Mouse (Mus musculus): ENCODE measurements at regions not wholly inside any gene's neighbourhood (a gene's known extent, or its start where the extent isn't known, plus 50 kb on each side); places are given as distances from the start of the nearest gene placed in this dataset.

DNA sequence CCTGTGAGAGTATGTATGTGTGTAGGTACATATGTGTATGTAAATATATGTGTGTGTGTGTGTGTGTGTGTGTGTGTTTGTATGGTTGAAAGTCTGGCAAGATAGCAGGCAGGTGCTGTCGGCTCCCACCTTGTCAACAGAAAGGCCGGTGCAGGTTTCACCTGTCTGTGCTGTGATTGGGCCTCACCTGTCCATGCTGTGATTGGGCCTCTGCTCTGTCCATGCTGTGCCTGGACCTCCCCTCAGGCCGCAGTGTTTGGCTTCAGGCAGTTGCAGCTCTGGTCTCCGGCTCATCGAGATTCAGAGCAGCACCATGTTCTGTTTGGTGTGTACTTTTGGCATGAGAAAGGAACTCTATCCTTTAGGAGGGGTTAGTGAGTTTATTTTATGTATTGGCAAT is 170.0 kb upstream of the A230072I06Rik start:
- Histone ChIP-seq H3K27me3 (peaks cover 30% of the 10 kb centered on the region), H3K4me1 (replicated peaks) (peaks cover 23% of the 10 kb centered on the region), H3K9me3 (no peaks in the 10 kb centered on the region), H3K4me2 (no peak overlapping the region), H3K4me3 (replicated peaks) (no peak overlapping the region), H3K36me3 (no peaks in the 10 kb centered on the region), H3K9ac (replicated peaks) (no peak overlapping the region), H3K27ac (no peak overlapping the region)
- 67% methylated on average over 5 of the region's 5 CpGs for WGBS
- no peak for ATAC-seq (ENCODE audit: insufficient number of reproducible peaks, insufficient read depth, low FRiP score, low TSS enrichment, low read depth)

DNA sequence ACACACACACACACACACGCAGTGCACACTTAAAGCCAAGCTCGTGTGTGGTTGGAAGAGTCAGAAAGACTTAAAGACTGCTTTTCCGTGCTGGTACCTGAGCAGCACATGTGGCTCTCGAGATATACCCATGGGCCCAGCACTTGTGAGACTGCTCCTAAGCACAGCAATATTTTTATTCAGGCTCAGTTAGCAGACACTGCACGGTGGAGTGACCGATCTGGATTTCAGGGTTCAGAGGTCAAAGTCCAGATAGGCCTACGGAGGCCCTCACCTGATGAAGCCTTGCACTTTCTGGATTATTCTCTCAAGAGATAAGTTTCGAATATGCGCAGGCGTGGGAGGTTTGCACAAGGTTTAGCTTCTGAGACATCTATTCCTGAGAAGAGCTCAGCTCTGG is 167.0 kb upstream of the A230072I06Rik start:
- Histone ChIP-seq H3K4me3 (replicated peaks) (no peak overlapping the region), H3K4me1 (replicated peaks) (0 out of 2 replicates have a peak, but pooled peaks cover 11% of the 10 kb centered on the region), H3K27ac (no peak overlapping the region), H3K27me3 (peaks cover 31% of the 10 kb centered on the region), H3K4me2 (no peak overlapping the region), H3K9me3 (no peaks in the 10 kb centered on the region), H3K9ac (replicated peaks) (no peak overlapping the region), H3K36me3 (no peaks in the 10 kb centered on the region)
- 81% methylated on average over 10 of the region's 10 CpGs for WGBS
- ATAC-seq (ENCODE audit: insufficient number of reproducible peaks, insufficient read depth, low FRiP score, low TSS enrichment, low read depth) = no peak

DNA sequence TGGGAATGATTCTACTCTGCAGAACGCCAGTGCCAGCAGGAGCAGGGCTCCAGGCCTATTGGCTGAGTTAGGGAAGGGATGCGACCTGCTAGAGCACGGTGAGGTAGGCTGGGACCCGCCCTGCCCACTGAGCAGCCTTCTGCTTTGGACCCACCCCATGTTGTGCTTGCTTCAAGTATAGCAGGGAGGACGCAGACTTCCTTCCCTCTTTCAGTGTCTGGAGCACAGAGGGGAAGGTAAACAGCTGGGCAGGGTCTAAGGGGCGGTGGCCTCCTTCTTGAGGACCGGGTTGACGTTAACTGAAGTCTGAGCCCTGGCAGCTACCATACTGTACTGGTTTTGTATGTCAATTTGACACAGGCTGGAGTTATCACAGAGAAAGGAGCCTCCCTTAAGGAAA is 165.6 kb upstream of the A230072I06Rik start:
- WGBS = 55% methylated on average over 8 of the region's 8 CpGs

DNA sequence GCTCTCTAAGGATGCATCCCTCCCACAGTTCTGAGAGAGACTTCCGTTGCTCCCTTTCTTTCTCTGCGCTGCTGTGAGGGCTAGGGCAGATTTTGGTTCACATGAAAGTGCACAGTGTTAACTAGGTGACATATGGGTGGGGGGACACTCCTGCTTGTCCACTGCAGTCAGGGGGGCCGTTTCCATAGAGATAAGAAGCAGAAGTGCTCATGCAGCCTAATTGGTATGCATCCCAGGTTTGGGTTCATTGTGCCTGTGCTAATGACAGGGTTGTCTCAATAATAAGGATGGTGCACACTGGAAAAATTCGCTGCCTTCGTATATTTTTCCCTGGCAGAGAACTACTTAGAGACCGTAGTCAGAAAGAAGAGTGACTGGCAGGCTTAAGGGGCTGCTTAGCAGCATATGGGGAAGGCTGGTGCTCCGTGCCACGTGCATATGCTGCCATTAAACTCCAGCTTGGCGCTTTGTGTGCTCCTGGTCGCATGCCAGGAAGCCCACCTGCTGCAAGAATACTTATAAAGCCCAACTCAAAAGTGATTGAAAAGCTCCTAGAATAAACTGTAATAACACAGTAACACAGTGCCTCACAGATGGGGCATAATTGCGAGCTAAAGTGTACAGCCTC is 152.1 kb upstream of the A230072I06Rik start:
- 37% methylated on average over 11 of the region's 11 CpGs for WGBS
- Histone ChIP-seq H3K4me1 (replicated peaks) (peaks cover 18% of the 10 kb centered on the region), H3K27me3 (peaks cover 38% of the 10 kb centered on the region), H3K27ac (no peak overlapping the region), H3K9ac (replicated peaks) (no peak overlapping the region), H3K36me3 (no peaks in the 10 kb centered on the region), H3K4me2 (no peak overlapping the region), H3K4me3 (replicated peaks) (no peak overlapping the region), H3K9me3 (peaks cover 11% of the 10 kb centered on the region)
- ATAC-seq (ENCODE audit: insufficient number of reproducible peaks, insufficient read depth, low FRiP score, low TSS enrichment, low read depth) = peak; percentile 78

More for the DNA sequence above, 165.6 kb upstream of the A230072I06Rik start:
- H3K27ac ChIP-seq = no peak overlapping the region
- 0 out of 2 replicates have a peak, but pooled peaks cover 11% of the 10 kb centered on the region for H3K4me1 ChIP-seq (replicated peaks)
- H3K9me3 ChIP-seq = no peaks in the 10 kb centered on the region
- no peaks in the 10 kb centered on the region for H3K36me3 ChIP-seq
- no peak for ATAC-seq (ENCODE audit: insufficient number of reproducible peaks, insufficient read depth, low FRiP score, low TSS enrichment, low read depth)
- H3K9ac ChIP-seq (replicated peaks) = no peak overlapping the region
- no peak overlapping the region for H3K4me3 ChIP-seq (replicated peaks)
- no peak overlapping the region for H3K4me2 ChIP-seq
- peaks cover 31% of the 10 kb centered on the region for H3K27me3 ChIP-seq

DNA sequence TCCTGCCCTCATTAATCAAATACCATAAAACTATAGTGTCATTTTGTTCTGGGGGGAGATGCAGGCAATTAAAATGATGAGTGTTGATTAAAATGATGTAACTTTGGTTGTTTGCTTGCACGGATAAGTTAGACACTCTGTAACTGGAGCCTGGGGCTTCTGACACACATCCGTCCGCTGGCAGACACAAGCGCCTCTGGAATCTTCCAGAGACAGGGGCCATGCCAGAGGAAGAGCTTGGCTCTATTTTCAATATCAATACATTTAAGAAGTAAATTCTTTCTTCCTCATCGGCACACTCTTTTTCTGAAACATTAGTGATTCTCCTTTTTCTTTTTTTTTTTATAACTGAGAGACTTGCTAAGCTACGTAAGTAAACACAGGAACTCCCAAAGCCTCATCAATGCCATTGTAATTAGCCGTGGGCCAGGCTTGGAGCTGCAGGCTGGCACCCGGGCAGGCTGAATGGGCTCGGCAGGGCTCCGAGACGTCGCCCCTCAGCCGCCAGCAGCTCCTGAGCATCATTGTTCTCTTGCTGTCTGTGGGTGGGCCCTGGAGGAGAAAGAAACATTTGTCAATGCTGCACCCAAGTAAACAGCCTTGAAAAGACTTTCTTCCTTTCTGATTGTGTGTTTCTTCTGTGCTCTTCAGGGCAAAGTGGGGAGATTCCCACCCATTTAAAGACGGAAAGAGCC is 151.4 kb upstream of the A230072I06Rik start:
- no peak overlapping the region for H3K4me2 ChIP-seq
- no peak for ATAC-seq (ENCODE audit: insufficient number of reproducible peaks, insufficient read depth, low FRiP score, low TSS enrichment, low read depth)
- no peak overlapping the region for H3K27ac ChIP-seq
- H3K4me3 ChIP-seq (replicated peaks) = no peak overlapping the region
- peaks cover 46% of the 10 kb centered on the region for H3K27me3 ChIP-seq
- H3K9ac ChIP-seq (replicated peaks) = no peak overlapping the region
- no peaks in the 10 kb centered on the region for H3K36me3 ChIP-seq
- WGBS = 31% methylated on average over 14 of the region's 14 CpGs
- peaks cover 18% of the 10 kb centered on the region for H3K4me1 ChIP-seq (replicated peaks)
- H3K9me3 ChIP-seq = peaks cover 11% of the 10 kb centered on the region

DNA sequence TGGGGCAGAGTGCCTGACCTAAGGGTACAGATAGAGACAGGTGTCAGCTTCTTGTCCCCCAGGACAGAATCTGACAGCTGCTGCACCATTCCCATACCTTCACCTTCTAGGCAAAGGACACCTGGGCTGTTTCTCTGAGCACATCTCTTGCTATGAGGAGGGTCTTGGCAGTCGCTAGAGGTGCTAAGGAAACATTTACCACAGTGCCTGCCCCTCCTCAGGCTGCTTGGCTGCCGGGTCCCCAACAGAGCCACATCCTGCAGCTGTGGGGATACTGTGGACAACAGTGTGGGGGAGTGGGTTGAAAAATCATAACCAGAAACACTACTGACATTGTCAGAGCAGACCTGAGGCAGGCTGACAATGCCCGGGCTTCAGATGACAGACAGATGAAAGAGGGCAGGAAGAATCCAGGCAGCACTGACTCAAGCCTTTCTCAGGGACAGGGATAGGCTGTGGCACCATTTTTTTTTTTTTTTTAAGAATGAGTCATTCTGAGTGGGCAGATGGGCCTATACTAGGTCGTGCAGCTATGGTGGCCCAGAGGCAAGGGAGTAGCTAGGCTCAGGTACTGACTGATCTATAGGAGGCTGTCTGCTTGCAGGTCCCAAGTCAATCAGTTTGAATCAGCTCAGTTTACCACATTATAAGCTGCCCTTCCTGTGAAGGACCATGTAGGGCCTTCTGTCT is 150.7 kb upstream of the A230072I06Rik start:
- Histone ChIP-seq H3K27ac (no peak overlapping the region), H3K9me3 (peaks cover 11% of the 10 kb centered on the region), H3K4me3 (replicated peaks) (no peak overlapping the region), H3K4me2 (no peak overlapping the region), H3K27me3 (peaks cover 53% of the 10 kb centered on the region), H3K36me3 (no peaks in the 10 kb centered on the region), H3K9ac (replicated peaks) (no peak overlapping the region), H3K4me1 (replicated peaks) (peaks cover 18% of the 10 kb centered on the region)
- no peak for ATAC-seq (ENCODE audit: insufficient number of reproducible peaks, insufficient read depth, low FRiP score, low TSS enrichment, low read depth)
- 51% methylated on average over 4 of the region's 4 CpGs for WGBS

DNA sequence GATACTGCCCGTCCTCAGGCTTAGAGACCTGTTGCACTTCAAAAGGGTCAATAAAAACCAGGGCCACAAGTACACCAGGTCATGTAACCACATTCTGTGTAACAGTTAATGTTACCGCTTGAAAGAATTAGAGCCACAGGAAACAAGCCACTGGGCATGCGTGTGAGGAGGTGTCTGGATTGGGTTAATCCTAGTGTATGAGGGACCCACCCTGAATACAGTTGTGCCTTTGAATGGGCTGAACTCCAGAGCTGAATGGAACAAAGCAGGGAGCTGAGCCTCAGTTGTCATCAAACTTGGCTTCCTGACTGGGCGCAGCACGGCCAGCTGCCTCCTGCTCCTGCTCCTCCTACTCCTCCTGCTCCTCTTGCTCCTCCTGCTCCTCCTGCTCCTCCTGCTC is 148.0 kb upstream of the A230072I06Rik start:
- Histone ChIP-seq H3K4me3 (replicated peaks) (no peak overlapping the region), H3K27me3 (peaks cover 73% of the 10 kb centered on the region), H3K9ac (replicated peaks) (no peak overlapping the region), H3K27ac (no peak overlapping the region), H3K36me3 (no peaks in the 10 kb centered on the region), H3K4me1 (replicated peaks) (peaks cover 21% of the 10 kb centered on the region), H3K4me2 (no peak overlapping the region), H3K9me3 (0 out of 2 replicates have a peak, but pooled peaks cover 2% of the 10 kb centered on the region)
- ATAC-seq (ENCODE audit: insufficient number of reproducible peaks, insufficient read depth, low FRiP score, low TSS enrichment, low read depth) = no peak
- 30% methylated on average over 5 of the region's 5 CpGs for WGBS

DNA sequence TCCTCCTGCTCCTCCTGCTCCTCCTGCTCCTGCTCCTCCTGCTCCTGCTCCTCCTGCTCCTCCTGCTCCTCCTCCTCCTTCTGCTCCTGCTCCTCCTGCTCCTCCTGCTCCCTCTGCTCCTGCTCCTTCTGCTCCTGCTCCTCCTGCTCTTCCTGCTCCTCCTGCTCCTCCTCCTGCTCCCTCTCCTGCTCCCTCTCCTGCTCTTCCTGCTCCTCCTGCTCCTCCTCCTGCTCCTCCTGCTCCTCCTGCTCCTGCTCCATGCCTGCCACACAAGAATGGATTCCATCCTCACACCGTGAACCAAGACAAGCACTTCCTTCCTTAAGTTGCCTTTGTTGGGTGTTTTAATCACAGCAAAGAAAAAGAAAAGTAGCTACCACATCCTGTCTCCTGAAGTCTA is 144.4 kb upstream of the A230072I06Rik start:
- Histone ChIP-seq H3K36me3 (no peaks in the 10 kb centered on the region), H3K9me3 (no peaks in the 10 kb centered on the region), H3K4me3 (replicated peaks) (no peak overlapping the region), H3K4me1 (replicated peaks) (peaks cover 16% of the 10 kb centered on the region; the same call in 1 of the 2 replicates), H3K4me2 (no peak overlapping the region), H3K9ac (replicated peaks) (no peak overlapping the region), H3K27me3 (peaks cover 60% of the 10 kb centered on the region), H3K27ac (no peak overlapping the region)
- ATAC-seq (ENCODE audit: insufficient number of reproducible peaks, insufficient read depth, low FRiP score, low TSS enrichment, low read depth) = no peak
- WGBS = 59% methylated on average over 1 of the region's 1 CpGs

DNA sequence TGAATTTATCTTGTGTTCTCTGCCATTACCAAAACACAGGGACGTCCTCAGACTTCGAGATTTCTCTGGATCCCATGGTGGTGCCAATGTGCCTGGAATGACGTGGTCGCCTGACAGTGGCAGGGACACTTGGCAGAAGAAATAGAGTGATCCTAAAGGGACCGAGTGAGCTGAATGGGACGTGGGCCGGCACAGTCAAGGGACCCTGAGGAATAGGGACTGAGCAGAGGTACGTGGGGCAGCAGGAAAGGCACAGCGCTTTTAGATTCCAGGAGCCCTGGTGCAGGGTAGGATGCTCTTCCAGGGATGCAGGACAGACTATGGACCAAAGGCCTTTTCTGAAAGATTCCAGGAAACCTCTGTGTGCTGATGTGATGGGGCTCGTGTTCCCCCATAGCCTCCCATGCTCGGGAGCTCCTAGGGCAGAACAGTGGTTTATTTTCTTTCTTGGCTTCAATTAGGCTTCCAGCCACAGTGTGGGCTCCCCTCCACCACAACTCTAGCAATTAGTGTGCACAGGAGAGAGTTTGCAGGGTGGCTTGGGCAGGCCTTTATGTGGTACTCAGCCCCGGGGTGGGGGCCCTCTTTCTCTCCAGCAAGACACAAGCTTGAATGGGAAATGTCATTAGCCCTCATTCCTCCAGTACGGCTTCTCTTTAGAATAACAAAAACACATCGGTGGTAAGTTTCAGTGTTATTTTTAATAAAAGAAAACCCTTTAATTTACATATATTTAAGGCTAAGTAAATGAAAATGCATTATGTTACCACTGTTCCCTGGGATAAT is 143.0 kb upstream of the A230072I06Rik start:
- WGBS = 76% methylated on average over 14 of the region's 14 CpGs
- Histone ChIP-seq H3K36me3 (no peaks in the 10 kb centered on the region), H3K4me2 (no peak overlapping the region), H3K27ac (no peak overlapping the region), H3K4me3 (replicated peaks) (no peak overlapping the region), H3K27me3 (peaks cover 46% of the 10 kb centered on the region), H3K9me3 (no peaks in the 10 kb centered on the region), H3K4me1 (replicated peaks) (peaks cover 16% of the 10 kb centered on the region; the same call in 1 of the 2 replicates), H3K9ac (replicated peaks) (no peak overlapping the region)
- no peak for ATAC-seq (ENCODE audit: insufficient number of reproducible peaks, insufficient read depth, low FRiP score, low TSS enrichment, low read depth)

DNA sequence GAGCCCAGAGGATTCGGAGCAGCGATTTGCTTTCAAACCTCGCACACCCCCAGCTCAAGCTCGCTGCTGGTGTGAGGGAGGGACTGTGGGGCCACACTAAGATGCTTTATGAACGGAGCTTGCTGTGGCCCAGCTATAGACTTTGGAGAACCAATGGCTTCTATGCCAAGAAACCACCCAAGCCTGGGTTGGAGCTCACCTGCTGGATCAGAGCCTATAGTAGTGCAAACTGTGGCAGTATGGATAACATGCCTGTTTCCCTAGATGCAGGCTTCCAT is 142.5 kb upstream of the A230072I06Rik start:
- Histone ChIP-seq H3K4me2 (no peak overlapping the region), H3K4me1 (replicated peaks) (peaks cover 16% of the 10 kb centered on the region; the same call in 1 of the 2 replicates), H3K27ac (no peak overlapping the region), H3K27me3 (peaks cover 42% of the 10 kb centered on the region), H3K36me3 (no peaks in the 10 kb centered on the region), H3K4me3 (replicated peaks) (no peak overlapping the region), H3K9me3 (no peaks in the 10 kb centered on the region), H3K9ac (replicated peaks) (no peak overlapping the region)
- ATAC-seq (ENCODE audit: insufficient number of reproducible peaks, insufficient read depth, low FRiP score, low TSS enrichment, low read depth) = no peak
- 80% methylated on average over 5 of the region's 5 CpGs for WGBS

DNA sequence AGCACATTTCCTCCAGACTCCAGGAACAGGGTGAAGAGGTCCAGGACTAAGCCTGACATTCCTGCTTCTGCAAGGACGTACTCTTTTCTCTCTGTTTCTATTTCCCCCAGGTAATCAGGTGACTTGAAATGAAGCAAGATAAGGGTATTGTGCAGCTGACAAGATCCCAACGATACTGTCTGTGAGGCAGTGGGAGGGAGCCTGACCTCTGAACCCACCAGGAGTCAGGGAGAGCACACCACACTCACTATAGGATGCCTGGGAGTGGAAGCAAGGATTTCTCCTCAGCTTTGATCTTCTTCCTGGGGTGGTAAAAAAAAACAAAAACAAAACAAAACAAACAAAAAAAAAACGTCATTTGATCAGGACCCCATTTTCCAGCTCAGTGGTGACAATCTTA is 141.1 kb upstream of the A230072I06Rik start:
- no peak overlapping the region for H3K27ac ChIP-seq
- no peak overlapping the region for H3K4me2 ChIP-seq
- no peak overlapping the region for H3K9ac ChIP-seq (replicated peaks)
- H3K4me1 ChIP-seq (replicated peaks) = peaks cover 16% of the 10 kb centered on the region; the same call in 1 of the 2 replicates
- H3K9me3 ChIP-seq = no peaks in the 10 kb centered on the region
- 30% methylated on average over 3 of the region's 3 CpGs for WGBS
- no peaks in the 10 kb centered on the region for H3K36me3 ChIP-seq
- ATAC-seq (ENCODE audit: insufficient number of reproducible peaks, insufficient read depth, low FRiP score, low TSS enrichment, low read depth) = no peak
- peaks cover 29% of the 10 kb centered on the region for H3K27me3 ChIP-seq
- H3K4me3 ChIP-seq (replicated peaks) = no peak overlapping the region
